Mouse (Mus musculus) adrenal gland, postnatal 14 days (tissue): ENCODE data around the gene Atg16l1. TPM values are rescaled to one million over a fixed set of nuclear protein-coding genes. Genes with fewer than 3 reads are reported as not detected.
A peak's percentile ranks its signal among the peaks of the same experiment; 100 is the strongest.
"Not testable (repeated sequence)": the region's sequence is repeated elsewhere in the genome, so short reads cannot be mapped to it uniquely, and the experiment has no call there.

ENCODE experiments used
- DNase-seq: peaks from one replicate; pipeline ENCODE4 v3.0.0; 2021; ENCODE audit warnings: mixed read lengths
- total RNA-seq: library from RNA; stranded (reverse); gene quantifications from 2 replicates; pipeline ENCODE4 v1.2.3, GENCODE M21; 2021

The Atg16l1 gene
- total RNA-seq, 1 experiment from 2014 or later = 37.2 TPM

DNA sequence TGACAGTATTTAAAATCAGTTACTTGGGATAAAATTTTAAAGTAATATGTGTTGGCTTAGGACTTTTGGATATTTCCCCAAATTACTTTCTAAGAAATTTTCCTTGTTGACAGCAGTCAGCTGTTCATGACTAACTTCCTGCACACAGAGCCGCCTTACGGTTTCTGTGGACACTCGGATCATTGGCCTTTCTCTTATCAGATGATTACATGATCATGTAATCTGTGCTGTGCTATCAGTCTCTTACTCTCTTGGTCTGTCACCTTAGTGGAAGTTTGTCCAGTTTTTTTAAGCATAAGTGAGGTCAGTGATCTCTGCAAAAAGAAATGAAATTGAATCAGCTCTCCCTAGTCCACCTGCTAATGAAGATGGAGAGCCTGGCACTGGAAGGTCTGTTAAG lies 16.1 kb downstream of the Atg16l1 start:
- no peak for DNase-seq

DNA sequence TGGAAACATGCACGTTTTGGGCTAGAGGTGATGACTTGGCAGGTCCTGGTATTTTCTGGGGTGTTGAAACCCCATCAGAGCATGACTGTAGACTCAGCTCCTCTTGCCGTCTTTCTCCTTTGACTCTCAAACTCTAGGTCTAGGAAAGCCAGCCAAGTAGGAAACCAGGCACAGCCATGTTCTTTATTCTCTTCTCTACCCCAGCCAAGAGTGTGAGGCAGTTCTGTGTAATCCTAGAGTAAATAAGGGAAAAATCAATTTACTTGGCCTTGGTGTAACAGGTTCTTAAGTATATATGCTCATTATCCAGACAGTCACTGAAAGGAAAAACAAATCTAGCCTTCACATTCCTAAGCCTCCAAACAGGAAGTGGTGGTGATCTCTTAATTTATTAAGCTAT lies 17.7 kb downstream of the Atg16l1 start:
- DNase-seq = no peak

DNA sequence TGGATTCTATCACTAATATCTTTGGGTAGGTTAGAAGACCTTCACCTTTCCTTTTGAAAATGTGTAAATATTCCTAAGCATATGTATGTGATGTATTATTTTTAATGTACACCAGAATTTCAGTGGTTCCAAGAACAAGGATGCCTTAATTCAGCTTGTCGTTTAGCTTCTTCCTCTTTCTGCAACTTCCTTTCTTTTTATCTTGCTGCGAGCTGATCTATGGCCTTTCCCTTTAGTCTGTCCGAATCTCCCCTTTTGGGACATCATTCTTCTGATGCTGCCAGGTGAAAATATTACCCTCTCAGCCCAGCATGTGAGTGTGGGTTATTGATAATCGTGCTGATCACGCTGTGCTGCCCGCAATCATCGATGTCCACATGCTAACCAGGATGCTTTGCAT lies 19.2 kb downstream of the Atg16l1 start:
- no peak for DNase-seq

DNA sequence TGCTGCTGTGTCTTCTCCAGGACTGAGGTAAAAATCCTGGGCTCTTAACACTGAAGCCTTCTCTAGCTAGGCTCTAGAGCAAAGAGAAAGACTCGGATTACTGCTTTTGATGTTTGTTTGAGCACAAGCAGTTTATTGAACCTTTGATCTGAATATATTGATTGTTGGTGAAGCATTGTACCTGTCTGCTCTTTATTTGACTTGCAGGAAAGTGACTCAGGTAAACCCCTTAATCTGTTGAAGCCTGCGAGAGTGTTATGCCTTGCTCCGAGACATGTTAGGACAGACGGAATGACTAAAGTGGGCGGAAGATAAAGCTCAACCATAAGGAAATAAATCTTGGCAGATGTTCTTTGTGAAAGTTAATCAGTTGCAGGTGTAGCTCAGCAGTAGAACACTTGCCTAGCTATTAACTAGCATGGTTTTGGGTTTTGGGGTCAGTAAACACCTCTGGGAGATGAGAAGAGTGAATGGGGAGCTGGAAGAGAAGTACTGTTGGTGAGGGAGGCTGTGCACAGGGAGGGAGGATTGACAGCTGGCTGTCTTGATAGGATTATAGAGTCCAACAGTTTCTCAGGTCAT lies 23.6 kb downstream of the Atg16l1 start:
- DNase-seq = no peak

DNA sequence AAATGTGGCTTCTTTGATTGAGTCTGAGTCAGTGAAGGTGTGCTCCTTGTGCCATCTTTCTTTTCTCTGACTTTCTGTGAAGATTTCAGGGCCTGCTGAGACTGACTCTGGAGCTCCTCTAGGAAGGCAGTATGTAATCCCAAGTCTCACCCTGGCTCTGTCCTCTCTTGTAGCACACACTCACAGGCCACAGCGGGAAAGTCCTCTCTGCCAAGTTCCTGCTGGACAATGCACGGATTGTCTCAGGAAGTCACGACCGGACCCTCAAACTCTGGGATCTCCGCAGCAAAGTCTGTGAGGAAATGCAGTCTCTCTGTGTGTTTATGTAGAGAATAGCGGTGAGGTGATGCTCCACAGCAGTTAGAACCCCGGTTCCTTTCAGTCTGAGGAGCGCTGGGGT lies 30.0 kb downstream of the Atg16l1 start:
- DNase-seq = no peak

DNA sequence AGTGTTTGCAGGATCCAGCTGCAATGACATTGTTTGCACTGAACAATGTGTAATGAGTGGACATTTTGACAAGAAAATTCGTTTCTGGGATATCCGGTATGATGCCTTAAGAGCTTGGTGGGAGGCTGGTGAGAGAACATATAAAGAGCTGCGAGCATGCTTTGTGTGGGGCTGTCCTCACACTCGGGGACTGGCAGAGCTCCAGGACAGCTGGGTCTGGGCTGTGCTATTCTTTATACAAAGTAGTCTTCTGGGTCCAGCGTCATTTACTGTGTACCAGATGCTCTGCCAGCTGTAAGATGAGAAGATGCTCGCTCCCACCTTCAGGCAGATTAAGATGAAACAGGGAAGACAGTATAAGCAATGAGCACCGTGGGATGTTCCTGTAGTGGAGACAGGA lies 30.6 kb downstream of the Atg16l1 start:
- peak; percentile 39 for DNase-seq

DNA sequence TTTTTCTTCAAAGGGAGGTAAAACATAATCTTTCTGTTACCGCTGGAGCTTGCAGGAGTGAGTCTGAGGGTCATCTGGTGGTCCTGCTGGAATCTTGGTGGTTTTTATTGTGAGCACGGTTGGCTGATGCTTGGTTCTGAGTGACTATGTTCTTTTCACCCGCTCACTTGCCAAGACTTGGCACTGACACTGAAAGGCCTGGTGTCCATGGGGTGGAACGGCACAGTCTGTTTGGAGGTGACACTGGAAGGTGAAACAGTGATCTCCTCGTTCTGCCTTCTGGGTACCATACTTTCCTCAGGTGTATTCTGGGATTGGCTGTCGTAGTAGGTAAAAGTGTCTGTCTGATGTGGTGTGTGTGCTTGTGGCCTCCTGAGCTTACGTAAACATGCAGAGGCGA lies 34.0 kb downstream of the Atg16l1 start:
- DNase-seq = peak; percentile 29

DNA sequence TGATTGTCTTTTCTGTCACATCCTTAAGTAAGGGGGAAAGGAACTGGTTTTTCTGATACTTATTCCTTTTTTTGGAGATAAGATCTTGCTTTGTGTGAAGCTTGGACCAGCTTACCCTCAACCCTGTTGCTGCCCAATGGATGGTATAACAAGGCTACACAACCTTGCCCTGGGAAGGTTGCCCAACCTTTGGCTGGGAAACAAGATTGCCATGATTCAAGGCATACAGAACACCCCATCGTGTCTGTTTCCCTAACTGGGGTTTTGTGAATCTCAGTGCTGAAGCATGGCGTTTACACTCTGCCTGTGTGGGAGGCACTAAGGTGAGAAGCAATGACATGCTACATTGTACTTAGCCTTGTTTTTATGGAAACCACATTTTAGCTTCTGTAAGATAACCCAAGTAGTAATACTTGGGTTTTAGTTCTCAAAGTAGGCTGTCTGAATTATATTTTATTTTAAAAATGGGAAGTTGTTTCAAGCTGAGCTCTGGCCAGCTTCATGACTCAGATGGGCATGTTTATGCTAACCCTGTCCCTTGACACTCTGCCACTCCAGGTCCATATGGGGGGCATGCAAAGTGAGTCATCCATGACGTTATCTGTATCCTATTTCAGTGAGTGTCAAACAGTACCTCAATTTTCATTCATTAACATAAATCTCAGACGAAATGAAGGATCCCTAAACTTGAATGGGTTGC lies 36.9 kb downstream of the Atg16l1 start:
- DNase-seq = peak; percentile 60

DNA sequence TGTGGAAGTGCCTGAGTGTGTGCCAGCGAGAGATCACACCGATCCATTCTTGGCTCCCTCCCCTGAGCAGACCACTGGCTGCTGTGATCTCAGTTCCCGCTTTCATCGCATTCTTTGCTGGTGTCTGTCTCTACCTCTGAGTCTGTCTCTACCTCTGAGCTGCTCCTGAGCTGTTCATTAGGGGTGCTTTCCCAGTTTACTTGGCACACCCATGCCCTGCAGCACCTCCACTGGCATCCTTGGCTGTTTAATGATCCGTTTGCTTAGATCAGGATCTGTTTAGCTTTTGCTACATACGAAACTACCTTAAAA lies 37.4 kb downstream of the Atg16l1 start:
- DNase-seq = no peak

DNA sequence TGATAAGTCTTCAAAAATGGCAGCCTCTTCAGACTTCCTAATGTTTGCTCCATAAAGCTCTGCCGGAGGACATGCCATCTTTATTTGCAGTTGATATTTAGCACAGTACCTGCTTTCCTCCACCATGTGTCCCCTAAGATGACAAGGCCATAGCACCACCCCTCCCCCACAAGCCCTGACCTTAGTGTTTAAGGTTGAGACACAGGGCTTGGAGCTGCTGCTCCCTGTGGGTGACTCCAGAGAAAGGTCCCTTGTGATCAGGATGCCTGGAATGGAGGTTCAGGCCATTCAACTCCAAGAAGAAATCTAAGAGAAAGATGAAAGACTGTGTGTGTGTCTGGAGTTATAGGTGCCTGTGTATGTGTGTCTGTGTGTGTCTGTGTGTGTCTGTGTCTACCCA lies 42.0 kb downstream of the Atg16l1 start:
- DNase-seq = peak; percentile 55

DNA sequence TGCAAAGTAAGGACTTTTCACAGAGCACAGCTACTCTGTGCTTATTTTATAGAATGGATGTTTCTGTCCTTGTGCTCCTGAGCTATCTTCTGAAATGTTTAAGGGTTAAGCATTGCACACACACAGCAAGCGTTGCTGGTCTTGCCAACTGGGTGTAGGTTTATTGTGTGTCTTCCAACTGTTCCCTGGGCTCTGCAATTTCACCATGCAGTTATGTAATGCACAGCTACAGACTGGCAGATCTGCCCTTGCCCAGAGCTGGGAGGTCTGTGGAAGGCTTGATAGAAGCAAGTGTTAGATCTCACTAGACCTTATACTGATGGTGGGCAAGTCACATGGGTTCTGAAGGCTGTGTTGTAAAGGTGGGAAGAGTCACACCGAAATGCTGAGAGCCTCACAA lies 42.6 kb downstream of the Atg16l1 start:
- DNase-seq = peak; percentile 56

DNA sequence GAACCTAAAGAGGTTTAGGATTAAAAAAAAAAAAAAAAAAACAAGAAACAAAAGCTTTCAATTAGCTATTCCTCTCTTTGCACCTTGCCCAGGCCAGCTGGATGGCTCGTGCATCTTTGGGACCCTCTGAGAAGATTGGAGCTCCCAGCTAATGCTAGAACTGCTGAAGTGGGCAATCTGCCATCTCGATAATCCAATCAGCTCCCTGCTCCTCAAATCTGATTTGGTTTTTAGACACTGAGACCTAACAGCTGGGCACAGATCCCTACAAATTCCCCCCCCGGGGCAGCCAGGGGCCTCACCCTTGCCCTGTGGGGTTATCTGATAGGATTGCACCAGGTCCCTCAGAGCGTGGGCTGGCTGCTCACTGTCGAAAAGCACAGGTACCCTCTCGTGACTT lies 47.9 kb downstream of the Atg16l1 start, which contains the start of gene Sag:
Gene Sag (plus strand): TSS at position 105 of the 400 bp plus-strand sequence.
- DNase-seq = no peak

DNA sequence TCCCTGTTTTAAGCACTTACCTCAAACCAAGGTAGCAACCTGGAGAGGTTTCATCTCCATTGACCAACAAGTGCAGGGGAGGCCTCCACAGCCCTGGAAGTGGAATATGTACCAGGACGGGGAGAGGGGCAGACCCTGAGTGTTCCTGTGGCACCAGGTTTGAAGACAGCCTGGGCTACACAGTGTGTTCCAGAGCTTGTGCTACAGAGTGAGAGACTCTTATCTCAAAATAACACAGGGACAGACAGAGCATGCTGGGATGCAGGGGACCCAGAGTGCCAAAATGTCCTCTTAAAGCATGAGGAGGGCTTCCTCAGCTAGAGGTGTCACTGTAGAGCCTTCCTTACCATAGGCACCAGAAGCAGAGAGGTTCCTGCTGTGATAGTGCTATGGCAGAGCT lies 52.1 kb downstream of the Atg16l1 start:
- no peak for DNase-seq

DNA sequence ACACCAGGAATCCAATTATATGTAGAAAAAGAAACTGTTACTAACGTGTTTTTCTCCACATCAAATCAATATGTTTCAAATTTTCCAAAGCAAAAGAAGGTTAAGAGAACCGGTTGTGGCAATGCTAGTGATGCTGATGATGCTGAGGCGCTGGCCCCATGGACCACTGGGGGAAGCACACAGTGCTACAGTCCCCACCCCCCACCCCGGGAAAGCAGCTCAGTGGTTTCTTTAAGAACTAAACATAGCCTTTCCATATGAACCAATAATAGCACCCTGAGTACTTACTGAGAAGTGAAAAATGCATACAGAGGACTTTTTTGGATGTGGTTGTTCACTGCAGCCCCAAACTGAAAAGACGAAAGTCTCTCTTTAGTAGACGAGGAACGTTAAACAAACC lies 55.7 kb downstream of the Atg16l1 start:
- DNase-seq = no peak

DNA sequence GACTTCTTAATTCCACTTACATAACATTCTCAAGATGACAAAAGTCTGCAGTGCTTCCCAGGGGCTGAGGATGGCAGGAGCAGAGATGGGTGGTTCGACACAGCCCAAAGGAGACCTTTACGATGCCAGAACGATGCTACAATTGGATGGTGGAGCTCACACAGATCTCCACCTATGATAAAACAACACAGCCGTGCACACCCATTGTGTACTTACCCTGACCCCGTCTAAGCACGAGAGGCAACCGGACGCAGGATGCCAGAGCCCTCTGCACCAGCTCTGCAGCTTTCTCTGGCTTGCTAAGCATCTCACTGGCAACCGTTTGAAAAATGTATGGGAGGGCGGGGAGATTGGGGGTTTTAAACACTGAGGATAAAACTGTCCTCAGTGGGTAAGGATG lies 56.4 kb downstream of the Atg16l1 start:
- DNase-seq = no peak

DNA sequence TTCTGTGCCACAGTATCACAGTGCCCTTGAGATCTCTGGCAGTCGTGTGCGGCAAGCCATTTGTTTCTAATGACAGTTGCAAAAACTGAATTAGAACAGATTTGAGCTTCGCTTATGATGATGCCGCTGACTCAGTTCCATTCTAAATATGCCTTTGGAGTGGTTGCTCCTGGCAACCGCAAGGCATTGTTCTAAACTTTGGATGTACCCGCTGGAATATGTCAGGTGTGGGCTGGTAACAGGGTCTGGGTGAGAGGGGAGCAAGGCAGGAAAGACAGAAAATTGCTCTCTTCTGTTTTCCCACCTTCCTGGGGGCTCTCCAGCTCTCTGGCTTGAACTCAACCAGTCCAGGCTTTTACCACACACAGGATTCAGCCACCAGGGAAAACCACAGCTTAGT lies 57.5 kb downstream of the Atg16l1 start:
- DNase-seq = peak; percentile 49

DNA sequence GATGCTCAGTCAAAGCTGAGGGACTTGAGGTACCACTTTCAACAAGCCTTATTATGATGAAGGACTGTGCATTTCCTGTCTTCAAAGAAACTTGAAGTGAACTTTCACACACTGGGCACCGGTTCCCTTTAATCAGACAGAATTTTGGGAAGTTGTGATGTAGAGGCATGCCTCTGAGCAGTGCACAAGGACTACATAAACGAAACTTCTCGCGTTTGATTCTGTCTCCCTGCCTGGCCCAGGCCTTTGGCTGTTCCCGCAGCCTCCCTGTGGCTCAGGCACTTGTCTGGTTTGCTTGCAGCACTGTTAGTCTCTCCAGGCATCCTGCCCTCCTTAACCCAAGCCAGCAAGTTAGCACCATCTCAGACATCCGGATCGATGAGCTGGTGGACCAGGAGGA lies 58.0 kb downstream of the Atg16l1 start:
- peak; percentile 21 for DNase-seq

DNA sequence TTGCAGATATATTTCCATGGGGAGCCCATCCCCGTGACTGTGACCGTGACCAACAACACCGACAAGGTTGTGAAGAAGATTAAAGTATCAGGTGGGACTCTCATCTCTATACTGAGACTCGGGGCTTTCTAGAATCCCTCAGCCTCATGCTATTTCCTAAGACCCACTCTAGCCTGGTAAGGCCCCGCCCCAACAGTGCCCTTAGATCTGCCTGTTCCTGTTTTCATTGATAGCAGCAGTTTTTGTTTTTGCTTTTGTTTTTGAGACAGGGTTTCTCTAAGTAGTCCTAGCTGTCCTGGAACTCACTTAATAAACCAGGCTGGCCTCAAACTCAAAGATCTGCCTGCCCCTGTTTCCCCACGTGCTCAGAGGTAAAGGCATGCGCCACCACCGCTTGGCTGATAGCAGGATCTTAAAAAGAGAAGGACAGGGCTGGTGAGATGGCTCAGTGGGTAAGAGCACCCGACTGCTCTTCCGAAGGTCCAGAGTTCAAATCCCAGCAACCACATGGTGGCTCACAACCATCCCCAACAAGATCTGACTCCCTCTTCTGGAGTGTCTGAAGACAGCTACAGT lies 68.8 kb downstream of the Atg16l1 start:
- no peak for DNase-seq

DNA sequence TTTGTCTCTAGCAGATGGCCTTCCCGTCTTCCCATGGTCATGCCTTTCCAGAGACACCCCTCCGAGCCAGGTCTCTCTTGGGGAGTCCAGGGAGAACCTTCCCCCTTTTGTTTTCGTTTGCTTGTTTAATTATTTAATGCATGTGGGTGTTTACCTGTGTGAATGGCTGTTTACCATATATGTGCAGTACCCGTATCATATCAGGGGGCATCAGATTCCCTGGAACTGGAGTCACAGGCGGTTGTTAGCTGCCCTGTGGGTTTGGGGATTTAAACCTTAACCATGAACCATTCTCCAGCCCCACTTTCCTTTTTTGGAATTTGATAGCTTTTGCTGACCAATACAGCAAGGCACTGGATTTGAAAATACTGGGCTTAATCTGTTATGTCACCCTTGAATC lies 69.6 kb downstream of the Atg16l1 start:
- no peak for DNase-seq

DNA sequence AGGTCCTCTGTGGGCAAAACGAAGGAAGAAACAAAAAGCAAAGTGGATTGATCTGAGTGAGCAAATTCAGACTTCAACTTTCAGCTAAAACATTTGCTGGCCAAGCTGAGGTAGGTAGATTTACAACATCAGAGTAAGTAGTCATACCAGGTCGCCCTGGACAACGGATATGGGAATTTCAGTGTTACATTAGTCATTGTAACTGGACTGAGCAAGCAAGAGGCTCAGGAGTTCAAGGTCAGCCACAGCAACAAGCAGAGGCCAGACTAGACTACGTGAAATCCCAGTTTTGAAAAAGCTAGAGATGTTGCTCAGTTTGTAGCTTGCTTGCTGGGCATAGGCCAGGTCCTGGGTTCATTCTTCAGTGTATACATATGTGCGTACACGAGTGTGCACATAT lies 70.3 kb downstream of the Atg16l1 start:
- DNase-seq = peak; percentile 74

DNA sequence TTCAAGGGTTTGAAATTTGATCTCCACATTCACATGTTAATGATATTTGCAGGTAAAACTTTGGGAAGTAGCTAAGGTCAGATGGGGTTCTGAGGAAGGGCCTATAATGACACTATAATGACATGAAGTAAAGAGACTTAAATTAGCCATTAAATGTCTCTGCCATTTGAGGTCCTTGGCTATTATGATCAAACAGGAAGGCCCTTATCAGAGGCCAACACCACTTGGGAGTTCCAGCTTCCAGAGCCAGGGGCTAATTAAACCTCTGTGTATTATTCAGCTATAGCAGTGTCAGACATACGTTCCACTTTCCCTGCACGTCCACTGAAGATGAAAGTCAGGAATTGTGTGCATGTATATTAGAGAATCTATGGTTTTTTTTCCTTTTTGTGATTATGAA lies 70.8 kb downstream of the Atg16l1 start:
- no peak for DNase-seq

DNA sequence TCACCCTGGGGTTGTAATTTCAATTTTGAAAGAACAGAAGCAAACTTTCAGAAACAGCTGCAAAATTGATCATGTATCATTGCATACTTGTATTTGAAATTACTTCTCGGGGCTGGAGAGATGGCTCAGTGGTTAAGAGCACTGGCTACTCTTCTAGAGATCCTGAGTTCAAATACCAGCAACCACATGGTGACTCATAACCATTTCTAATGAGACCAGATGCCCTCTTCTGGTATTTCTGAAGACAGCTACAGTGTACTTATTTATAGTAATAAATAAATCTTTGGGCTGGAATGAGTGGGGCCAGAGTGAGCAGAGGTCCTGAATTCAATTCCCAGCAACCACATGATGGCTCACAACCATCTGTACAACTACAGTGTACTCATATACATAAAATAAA lies 71.8 kb downstream of the Atg16l1 start:
- DNase-seq = not testable (repeated sequence)

DNA sequence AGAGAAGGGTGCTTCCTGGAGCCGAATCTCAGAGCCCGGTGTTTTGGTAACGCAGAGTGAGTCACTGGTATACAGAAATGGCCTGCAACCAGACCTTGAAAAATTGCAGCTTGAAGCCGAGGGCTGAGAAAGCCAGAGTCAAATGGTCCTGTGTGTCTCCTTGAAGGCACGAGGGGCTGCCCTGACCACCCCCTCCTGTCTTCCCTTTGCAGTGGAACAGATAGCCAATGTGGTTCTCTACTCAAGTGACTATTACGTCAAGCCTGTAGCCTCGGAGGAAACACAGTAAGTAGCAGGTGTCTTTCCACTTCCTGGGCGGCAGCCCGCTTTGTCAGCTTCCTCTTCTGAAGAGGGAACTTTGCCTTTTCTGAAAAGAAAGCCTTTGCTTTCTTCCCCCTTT lies 72.5 kb downstream of the Atg16l1 start:
- peak; percentile 52 for DNase-seq

DNA sequence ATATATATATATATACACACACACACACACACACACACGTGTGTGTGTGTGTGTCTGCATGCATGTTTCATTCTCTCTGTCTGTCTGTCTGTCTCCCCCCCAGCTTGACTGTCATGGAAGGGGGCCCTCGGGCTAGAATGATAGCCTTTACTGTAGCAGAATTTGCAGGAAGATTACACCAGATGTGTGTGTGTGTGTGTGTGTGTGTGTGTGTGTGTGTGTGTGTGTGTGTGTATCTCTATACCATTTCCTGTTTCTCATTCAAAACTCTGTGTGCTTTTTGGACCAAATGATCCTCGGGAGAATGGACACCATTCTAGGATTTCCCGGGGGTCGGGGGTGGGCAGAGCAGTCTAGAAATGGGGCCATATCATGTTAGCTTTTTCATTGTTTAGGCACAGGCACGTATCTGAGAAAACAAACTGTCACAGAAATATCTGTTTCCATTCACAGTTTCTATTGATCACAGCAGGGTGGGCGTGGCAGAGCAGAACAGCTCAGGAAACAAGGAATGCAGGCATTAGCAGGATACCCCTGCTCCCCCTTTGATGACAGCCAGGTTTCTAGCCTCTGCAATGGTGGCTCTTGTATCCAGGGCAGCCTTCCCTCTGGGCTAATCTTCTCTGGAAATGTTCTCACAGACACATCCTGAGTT lies 73.4 kb downstream of the Atg16l1 start:
- no peak for DNase-seq
